Mouse (Mus musculus) embryo, embryonic 11.5 days (tissue): Measurements from ENCODE around the gene Ypel5.

Source experiments
- DNase-seq: peaks from one replicate; pipeline ENCODE4 v3.0.0-alpha.2; 2012; ENCODE audit warnings: low read depth, low spot score

Gene Ypel5

DNA sequence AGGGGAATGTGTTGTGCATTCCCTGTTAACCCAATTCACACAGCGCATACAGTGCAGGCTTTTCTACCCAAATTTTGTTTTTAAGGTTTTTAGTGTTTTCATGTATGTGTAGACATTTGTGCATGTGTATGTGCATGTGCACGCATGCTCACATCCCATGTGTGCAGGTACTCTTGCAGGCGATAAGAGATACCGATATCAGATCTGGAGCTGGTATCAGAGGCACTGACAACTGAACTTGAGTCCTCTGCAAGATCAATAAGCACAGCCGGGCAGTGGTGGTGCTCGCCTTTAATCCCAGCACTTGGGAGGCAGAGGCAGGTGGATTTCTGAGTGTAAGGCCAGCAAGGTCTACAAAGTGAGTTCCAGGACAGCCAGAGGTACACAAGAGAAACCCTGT lies 8.1 kb downstream of the Ypel5 start:
- no peak for DNase-seq

GRCm38 (mm10) chr17:72844949-72845490 lies 8.8 kb downstream of the Ypel5 start:
- DNase-seq, result no peak

DNA sequence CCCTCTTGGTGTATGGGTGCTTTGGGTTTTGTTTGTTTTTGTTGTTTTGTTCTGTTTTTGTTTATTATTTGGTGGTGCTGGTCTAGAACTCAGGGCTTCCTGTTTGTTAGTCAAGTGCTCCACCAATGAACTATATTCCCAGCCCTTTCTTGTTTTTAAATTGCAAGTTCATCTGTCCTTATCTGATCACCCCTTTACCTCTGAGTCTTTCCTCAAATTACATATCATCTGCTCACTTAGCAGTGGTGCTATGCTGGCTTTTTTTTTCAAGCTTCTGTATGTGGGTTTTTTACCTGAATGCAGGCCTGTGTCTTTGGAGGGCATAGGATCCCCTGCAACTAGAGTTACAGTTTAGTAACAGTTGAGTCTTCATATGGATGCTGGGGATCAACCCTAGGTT lies 9.3 kb downstream of the Ypel5 start:
- no peak for DNase-seq

GRCm38 (mm10) chr17:72855298-72855697 lies 19.0 kb downstream of the Ypel5 start:
- no peak for DNase-seq

GRCm38 (mm10) chr17:72857677-72858633 lies 21.7 kb downstream of the Ypel5 start:
- DNase-seq, result peak; percentile 37

GRCm38 (mm10) chr17:72863226-72863625 lies 27.0 kb downstream of the Ypel5 start:
- no peak for DNase-seq

DNA sequence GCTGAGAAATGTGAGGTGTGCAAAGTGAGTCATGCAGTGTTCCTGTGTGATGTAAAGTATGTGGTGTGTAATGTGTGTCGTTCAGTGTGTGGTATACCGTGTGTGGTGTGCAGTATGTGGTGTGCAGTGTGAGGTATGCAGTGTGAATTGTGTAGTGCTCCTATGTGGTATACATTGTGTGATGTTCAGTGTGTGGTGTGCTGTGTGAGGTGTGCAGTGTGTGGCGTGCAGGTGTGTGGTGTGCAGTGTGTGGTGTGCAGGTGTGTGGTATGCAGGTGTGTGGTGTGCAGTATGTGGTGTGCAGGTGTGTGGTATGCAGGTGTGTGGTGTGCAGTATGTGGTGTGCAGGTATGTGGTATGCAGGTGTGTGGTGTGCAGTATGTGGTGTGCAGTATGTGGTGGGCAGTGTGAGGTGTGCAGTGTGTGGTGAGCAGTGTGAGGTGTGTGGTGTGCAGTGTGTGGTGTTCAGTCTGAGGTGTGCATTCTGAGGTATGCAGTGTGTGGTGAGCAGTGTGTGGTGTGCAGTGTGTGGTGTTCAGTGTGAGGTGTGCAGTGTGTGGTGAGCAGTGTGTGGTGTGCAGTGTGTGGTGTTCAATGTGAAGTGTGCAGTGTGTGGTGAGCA lies 30.5 kb downstream of the Ypel5 start:
- DNase-seq, result no peak

GRCm38 (mm10) chr17:72868181-72868580 lies 31.9 kb downstream of the Ypel5 start:
- DNase-seq, result no peak

DNA sequence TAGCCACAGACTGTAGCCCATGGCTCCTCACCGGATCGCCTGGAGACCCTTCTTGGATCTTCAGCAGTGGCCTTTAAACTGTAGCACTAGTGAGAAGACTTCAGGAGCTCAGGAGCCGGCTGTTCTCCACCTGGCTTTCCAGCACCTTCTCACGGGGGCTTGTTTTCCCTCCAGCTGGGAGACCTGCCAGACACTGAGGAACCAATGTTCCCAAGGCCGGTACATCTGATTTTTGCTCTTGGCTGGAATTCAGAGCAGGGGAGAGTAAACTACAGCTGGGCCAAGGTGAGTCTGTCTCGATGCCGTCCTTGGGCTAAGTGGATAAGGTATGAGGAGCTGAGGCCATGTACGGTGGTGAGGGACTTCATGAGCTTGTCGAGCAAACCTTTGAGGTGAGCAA lies 42.7 kb downstream of the Ypel5 start:
- DNase-seq, result no peak

- no peak for DNase-seq
These were observed 43.9 kb downstream of the Ypel5 start for GRCm38 (mm10) chr17:72880156-72880555.

DNA sequence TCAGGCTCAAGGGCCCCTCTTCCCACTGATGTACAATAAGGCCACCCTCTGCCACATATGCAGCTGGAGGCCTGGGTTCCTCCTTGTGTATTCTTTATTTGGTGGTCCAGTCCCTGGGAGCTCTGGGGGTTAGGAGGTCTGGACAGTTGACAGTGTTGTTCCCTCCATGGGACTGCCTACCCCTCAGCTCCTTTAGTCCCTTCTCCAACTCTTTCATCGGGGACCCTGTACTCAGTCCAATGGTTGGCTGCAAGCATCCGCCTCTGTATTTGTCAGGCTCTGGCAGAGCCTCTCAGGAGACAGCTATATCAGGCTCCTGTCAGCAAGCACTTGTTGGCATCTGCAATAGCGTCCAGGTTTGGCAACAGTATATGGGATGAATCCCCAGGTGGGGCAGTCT lies 44.8 kb downstream of the Ypel5 start:
- no peak for DNase-seq

- no peak for DNase-seq
These were observed 45.6 kb downstream of the Ypel5 start for GRCm38 (mm10) chr17:72881804-72882203.

DNA sequence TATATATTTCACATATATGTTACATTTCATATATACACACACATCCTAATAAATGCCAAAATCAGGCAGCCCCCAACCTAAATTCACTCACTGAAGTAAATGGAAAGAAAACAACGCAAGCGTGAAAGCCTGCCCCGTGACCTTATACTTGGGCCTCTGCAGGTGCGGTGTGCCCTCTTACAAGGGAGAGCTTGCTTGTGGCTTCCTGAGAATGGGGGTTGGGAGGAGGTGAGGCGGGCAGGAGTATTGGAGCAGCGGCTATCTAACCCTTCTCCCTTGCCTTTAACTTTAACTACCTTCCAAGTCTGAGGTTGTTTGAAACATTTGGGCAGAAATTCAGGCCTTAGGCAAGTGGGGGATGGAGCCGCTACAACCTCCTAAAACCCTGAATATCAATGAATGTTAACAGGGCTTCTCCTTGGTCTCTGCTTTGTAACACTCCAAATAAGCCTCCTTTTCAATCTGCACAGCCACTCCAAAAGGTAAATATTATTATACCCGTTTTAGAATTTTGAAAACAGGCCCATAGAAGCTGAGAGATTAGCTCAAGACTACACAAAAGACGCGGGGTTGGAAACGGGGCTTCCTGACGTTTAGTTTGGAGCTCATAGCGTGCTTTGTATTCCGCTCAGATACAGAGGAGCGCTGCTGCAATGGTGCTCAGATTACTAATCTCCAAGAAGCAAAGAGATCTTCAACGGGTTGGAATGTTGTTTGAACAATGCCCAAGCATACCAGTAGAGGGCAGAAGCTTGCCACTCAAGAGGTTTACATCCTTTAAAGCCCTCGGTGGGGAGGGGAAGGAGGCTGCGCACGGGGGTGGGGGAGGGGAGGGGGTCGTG lies 53.5 kb downstream of the Ypel5 start:
- peak; percentile 58 for DNase-seq

DNA sequence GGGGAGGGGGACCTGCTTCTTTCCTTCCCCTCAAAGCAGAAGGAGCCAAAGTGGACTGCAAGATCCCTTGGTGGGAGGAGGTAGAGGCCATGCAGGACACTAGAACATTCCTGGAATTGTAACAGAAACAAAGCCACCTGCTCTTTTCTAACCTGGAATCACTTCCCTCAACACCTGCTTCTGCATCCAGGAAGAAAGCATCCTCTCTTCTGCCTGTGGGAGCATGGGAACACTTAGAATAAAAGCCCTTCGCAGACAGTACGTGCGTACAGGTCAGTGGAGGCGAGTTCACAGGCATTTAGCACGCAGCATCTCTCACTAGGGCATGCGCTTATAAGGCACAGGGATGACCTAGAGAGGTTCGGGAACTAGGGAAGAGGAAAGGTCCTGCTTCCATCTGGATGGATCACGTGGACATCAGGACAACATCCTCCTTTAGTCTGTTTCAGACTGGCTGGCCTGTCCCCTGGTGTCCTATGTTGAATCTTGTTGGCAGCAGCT lies 54.2 kb downstream of the Ypel5 start:
- DNase-seq, result no peak

GRCm38 (mm10) chr17:72891556-72891955 lies 55.3 kb downstream of the Ypel5 start:
- no peak for DNase-seq

- no peak for DNase-seq
These were observed 59.3 kb downstream of the Ypel5 start for GRCm38 (mm10) chr17:72895506-72895905.

- no peak for DNase-seq
These were observed 60.8 kb downstream of the Ypel5 start for GRCm38 (mm10) chr17:72897076-72897475.

DNA sequence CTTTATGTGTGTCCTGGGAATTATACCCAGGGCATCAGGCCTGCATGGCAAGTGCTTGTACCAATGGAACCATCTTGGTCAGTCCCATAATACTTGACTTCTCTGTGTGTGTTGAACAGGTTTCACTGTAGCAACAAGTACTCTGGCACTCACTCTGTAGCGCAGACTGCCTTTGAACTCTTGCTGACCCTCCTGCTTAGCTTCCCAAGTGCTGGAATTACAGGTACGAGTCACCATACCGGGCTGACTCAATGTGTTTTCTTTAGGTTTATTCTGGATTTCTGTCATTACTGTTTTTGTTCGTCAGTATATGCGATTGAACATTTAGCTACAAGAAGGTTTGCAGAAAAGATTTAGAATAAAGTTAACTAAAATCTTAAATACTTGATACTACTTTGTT lies 61.7 kb downstream of the Ypel5 start:
- DNase-seq, result no peak

GRCm38 (mm10) chr17:72898775-72899174 lies 62.5 kb downstream of the Ypel5 start:
- DNase-seq, result no peak
